Mouse (Mus musculus) heart, postnatal 14 days (tissue): Measurements from ENCODE around the gene N4bp2. TPM values are rescaled to one million over a fixed set of nuclear protein-coding genes. Genes with fewer than 3 reads are reported as not detected.

Experiments used
- DNase-seq, 2 experiments: peaks; one replicate each; pipeline ENCODE4 v3.0.0; 2021 to 2022
- intact Hi-C: fragments of 180-260 bp; cut with DNase I; formaldehyde crosslinking; loops from one replicate; pipeline ENCODE4 v1.15.1; 2025
- total RNA-seq, 2 experiments: library from RNA; stranded (reverse); gene quantifications; 2 replicates each; pipeline ENCODE4 v1.2.3; 2021

The N4bp2 gene
- total RNA-seq, 2 experiments from 2014 or later = 22.7 to 27.1 TPM

GRCm38 (mm10) chr5:65795994-65796298 is 32.6 kb downstream of the N4bp2 start:
- no peak for DNase-seq
- intact Hi-C loops = no loop called here

DNA sequence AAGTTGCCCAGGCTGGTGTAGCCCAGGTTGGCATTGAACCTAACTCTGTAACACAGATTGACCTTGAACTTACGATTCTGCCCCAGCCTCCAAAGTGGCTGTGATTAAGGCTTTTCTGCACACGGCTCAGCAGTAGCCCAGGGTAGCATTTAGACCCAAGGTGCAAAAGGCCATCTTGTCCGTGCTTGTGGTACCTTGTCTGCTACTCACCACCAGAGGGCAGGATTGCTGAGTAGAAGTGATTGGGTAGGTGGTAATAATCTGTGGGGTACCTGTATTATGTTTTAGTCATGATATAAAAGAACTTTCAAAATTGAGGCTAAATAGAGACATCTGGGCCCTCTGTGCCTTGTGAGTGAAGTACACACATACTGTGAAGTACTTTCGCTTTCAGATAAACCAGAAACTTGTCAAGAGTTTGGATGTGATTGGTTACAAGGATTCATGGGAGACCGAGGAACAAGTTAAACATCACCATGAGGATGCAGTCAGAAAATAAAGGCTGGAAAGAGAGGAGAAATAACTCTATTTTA is 60.3 kb downstream of the N4bp2 start:
- intact Hi-C loops = loop anchor here (1.0 kb wide), 1 partner anchor 115 kb away; no protein-coding TSS in a partner anchor
- DNase-seq = peak; percentile 13 to 52

DNA sequence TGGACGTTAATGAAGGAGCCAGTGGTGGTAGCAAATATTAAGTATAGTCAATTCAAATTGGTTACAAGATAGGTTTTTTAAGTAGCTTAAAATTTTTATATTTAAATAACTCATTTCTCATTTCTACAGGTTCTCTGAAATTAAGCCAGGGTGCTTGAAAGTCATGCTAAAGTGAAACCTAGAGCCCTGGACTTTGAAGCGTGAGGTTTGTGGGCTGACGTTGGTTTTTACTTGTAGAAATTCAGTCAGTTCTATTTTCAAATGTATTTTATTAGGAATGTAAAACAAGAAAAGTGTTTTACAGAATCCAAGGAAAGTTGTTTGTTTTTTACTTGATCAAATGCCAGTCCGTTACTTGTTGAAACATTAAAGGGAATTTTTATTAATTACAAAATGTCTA is 63.2 kb downstream of the N4bp2 start:
- intact Hi-C loops = no loop called here
- no peak for DNase-seq

DNA sequence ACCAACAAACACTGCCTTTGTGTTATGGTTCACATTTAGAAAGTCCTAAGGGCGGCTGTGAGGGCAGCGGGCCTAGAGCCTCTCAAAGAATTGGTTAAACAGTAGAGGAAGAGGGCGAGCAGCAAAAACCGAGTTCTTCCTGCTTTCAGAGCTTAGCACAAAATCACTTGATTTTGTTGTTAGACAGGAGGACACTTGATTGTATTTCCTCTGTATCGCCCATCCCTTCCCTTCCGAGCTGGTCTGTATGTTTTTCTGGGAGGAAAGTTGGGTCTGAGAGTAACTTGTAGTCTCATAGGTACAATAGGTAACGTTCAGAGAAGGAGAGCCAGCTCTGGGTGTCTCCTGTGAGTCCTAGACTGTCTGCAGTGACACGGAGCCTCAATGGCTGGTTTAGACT is 63.8 kb downstream of the N4bp2 start:
- DNase-seq = no peak
- intact Hi-C loops = no loop called here

- intact Hi-C loops = no loop called here
- DNase-seq = no peak
Measured at GRCm38 (mm10) chr5:65828261-65828660, 64.9 kb downstream of the N4bp2 start.

DNA sequence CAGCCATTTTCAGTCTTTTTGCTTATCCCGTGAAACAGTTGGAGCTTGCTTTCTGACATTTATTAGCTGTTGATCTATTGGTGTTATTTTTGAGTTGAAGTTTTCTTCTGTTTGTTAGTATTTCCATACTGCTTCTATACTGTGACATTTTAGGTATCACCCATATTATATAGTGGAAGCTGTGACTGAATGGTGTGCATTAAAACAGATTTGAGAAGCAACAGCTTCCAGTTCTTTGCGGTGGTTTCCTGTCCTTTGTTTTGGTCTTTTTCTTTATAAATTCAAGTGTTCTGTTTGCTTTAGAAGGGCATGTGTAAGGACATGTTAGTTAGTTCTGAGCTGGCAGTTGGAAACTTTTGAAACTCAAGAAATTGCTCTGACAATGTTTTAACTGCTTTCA is 65.7 kb downstream of the N4bp2 start:
- intact Hi-C loops = no loop called here

DNA sequence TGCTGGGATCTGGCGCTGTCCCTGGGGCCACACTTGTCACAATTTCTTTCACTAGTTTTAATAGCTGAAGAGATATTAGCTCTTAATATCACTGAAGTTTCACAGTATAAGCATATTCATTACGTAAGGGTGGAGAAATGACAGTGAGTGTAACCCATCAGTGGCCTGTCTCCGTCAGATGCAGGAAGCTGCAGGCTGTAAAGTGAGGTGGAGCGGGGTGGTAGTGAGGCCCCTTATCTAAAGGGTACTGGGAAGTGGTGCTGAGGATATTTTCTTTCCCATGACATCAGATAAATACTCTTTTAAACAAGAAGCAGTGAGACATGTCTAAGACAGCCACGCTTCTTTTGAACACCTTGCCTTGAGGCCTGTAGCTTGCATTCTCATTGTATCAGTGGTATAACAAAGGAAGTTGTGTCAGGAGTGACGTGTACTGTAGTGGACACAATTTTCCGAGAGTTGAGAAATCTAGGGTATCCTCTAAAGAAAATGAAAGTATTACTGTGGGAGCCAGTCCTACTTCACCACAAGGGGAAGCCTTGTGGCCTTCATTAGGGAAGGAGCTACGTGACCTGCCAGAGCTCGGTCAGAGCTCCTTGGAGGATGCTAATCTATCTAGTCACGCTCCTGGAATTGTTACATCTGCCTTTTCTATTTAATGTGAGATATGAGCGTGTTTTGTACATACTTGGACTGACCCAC is 68.7 kb downstream of the N4bp2 start:
- intact Hi-C loops = no loop called here
- DNase-seq = no peak

More for the DNA sequence above, 65.7 kb downstream of the N4bp2 start:
- no peak for DNase-seq

- intact Hi-C loops = no loop called here
Measured at GRCm38 (mm10) chr5:65833092-65833491, 69.8 kb downstream of the N4bp2 start.

DNA sequence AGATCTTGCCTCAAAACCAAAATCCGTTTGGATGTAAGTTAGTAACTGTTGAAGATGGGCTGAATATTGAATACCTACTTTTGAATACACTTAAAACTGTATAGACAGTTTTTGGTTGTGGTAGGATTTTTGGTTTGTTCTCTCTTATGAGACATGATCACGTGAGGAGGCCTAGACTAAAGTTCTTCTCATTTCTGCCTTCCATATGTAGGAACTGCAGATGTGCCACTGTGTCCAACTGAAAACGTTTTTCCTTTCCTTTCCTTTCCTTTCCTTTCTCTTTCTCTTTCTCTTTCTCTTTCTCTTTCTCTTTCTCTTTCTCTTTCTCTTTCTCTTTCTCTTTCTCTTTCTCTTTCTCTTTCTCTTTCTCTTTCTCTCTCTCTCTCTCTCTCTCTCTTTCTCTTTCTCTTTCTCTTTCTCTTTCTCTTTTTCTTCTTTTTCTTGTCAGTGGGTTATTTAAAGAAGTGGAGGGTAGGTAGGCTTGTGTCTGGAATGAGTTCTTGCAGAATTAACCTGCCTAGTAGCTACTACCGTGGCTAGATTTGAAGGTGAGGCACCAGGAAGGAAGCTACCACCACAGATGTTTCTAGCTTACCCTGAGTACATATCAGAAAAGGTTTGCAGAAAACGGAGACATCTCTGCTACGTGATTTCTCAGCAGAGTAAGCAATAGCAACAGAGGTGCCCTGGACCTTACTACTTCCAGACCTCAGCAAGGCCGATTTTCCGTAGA is 70.6 kb downstream of the N4bp2 start:
- no peak for DNase-seq
- intact Hi-C loops = no loop called here

More at GRCm38 (mm10) chr5:65833092-65833491, 69.8 kb downstream of the N4bp2 start:
- DNase-seq = no peak

DNA sequence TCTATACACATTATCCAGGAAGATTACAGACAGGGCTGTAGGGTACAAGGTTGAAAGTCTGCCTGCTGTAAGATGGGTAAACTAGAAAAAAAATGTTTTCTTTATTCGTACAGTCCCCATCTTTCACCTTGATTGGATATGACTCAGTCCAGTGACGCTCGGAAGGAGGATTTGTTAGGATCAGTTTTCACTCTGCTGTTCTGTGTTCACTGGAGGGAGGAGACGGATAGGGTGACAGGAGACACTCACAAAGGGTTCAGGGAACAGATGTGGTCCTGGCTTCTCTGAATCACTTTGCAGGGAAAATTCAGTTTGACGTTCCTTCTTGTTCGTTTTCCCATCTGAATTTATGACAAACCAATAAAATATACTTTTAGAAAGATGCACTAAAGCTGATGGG is 74.7 kb downstream of the N4bp2 start:
- no peak for DNase-seq
- intact Hi-C loops = no loop called here

GRCm38 (mm10) chr5:65842947-65843346 is 79.6 kb downstream of the N4bp2 start:
- no peak for DNase-seq
- intact Hi-C loops = no loop called here

- no peak for DNase-seq
- intact Hi-C loops = no loop called here
Measured at GRCm38 (mm10) chr5:65846534-65846933, 83.2 kb downstream of the N4bp2 start.

GRCm38 (mm10) chr5:65846958-65847357 is 83.6 kb downstream of the N4bp2 start:
- no peak for DNase-seq

DNA sequence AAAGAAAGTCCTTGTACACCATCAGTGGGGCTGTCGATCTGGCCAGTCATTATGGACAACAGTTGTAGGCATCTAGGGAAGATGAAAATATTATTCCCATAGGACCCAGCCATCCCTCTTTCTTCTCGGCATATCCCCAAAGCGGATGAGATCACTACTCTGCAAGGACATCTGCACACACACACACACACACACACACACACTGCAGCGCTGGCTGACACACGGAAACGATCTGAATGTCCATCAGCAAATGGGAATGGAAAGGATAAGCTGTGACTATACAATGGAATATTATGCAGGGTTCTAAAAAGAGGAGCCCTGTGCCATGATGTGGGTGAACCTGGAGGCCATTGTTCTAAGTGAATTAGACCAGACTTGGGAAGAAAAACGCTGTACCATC is 84.3 kb downstream of the N4bp2 start:
- intact Hi-C loops = no loop called here
- no peak for DNase-seq

More at GRCm38 (mm10) chr5:65846958-65847357, 83.6 kb downstream of the N4bp2 start:
- intact Hi-C loops = no loop called here

GRCm38 (mm10) chr5:65850765-65851164 is 87.4 kb downstream of the N4bp2 start:
- intact Hi-C loops = no loop called here
- no peak for DNase-seq

GRCm38 (mm10) chr5:65854786-65855191 is 91.5 kb downstream of the N4bp2 start:
- no peak for DNase-seq
- intact Hi-C loops = no loop called here

GRCm38 (mm10) chr5:65855571-65855970 is 92.2 kb downstream of the N4bp2 start:
- no peak for DNase-seq
- intact Hi-C loops = no loop called here

- DNase-seq = no peak
- intact Hi-C loops = no loop called here
Measured at GRCm38 (mm10) chr5:65856591-65857411, 93.5 kb downstream of the N4bp2 start.

DNA sequence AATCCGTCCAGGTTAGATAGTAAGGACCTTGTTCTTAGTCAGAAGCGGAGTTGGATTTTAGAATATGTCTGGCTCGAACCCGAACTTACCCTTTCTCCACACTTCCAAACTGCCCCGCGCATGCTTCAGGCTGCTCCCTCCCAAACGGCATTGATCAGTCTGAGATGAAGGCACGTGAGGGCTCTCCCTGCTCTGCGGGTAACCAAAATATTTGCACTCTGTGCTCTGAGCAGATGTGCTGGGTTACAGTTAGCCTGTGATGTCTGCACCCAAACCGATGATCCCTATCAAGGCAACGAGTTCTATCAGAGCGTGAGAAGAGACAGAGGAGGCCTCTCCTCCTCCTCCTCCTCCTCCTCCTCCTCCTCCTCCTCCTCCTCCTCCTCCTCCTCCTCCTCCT is 94.6 kb downstream of the N4bp2 start:
- no peak for DNase-seq
- intact Hi-C loops = no loop called here

- intact Hi-C loops = no loop called here
Measured at GRCm38 (mm10) chr5:65858355-65858754, 95.0 kb downstream of the N4bp2 start.

GRCm38 (mm10) chr5:65858898-65859297 is 95.6 kb downstream of the N4bp2 start:
- DNase-seq = no peak
- intact Hi-C loops = no loop called here

More at GRCm38 (mm10) chr5:65858355-65858754, 95.0 kb downstream of the N4bp2 start:
- DNase-seq = no peak
